Mouse (Mus musculus): ENCODE data around the gene Plod1. TPM values are rescaled to one million over a fixed set of nuclear protein-coding genes. Genes with fewer than 3 reads are reported as not detected.

Plod1 gene
- total and polyA plus RNA-seq, 2 experiments = 24.5 to 32.9 TPM

DNA sequence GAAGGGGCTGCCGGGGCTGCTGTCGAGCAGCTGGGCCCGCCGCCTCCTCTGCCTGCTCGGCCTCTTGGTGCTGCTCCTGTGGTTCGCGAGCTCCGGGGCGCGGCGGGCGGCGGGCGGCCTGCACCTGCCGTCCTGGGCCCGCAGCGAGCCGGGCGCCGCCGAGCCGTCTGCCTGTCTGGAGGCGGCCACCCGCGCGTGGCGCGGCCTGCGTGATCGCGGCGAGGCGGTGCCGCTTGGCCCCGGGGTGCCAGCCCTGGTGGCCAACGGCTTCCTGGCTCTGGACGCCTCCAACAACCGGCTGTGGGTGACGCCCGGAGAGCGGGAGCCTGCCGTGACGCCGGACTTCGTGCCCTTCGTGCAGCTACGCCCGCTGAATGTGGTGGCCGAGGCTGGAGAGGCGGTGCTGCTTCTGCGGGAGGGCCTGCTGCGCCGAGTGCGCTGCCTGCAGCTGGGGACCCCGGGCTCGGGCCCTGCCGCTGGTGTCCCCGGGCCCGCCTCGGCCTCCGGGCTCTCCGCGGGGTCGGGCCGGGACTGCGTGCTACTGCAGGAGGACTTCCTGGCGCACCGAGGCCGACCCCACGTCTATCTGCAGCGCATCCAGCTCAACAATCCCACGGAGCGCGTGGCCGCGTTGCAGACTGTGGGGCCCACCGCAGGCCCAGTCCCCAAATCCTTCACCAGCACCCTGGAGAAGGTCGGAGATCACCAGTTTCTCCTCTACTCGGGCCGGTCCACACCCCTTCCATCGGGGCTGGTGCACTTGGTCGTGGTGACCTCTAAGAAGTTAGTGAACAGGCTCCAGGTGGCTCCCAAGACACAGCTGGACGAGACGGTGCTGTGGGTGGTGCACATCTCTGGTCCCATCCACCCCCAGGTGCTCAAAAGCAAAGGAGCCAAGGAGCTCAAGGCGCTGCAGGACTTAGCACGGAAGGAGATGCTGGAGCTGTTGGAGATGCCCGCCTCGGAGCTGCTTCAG, 4.8 kb upstream of the Plod1 start:
- TF ChIP-seq POLR2A (IDR thresholded peaks at IDR 0.05; ENCODE audit: extremely low read depth, insufficient read depth, low read length) (no peak), CTCF (IDR thresholded peaks at IDR 0.05; ENCODE audit: low read depth, low read length) (no peak)
- H3K4me1 ChIP-seq (ENCODE audit: control insufficient read depth, insufficient read depth, low read length) = peaks cover 26% of the 10 kb centered on the region
- peaks cover 18% of the 10 kb centered on the region for H3K79me2 ChIP-seq (ENCODE audit: control insufficient read depth, insufficient read depth, low read length)
- H3K36me3 ChIP-seq (ENCODE audit: control insufficient read depth, insufficient read depth, low read length) = peaks cover 10% of the 10 kb centered on the region; the same call in 1 of the 2 replicates
- H3K27me3 ChIP-seq (ENCODE audit: control insufficient read depth, insufficient read depth, low read length) = no peaks in the 10 kb centered on the region
- H3K27ac ChIP-seq (replicated peaks; ENCODE audit: insufficient read depth, low read depth, low read length) = peak overlapping the region; percentile 34; the same call in 1 of the 2 replicates
- H3K4me3 ChIP-seq (ENCODE audit: insufficient read depth, low read depth, low read length) = peak overlapping the region; percentile 75
- DNase-seq (ENCODE audit: extremely low read depth, low read depth, low spot score) = peak; percentile 12
- 6% methylated on average over 85 of the region's 88 CpGs for WGBS
- H3K9ac ChIP-seq (ENCODE audit: low read depth, low read length) = peak overlapping the region; percentile 87

DNA sequence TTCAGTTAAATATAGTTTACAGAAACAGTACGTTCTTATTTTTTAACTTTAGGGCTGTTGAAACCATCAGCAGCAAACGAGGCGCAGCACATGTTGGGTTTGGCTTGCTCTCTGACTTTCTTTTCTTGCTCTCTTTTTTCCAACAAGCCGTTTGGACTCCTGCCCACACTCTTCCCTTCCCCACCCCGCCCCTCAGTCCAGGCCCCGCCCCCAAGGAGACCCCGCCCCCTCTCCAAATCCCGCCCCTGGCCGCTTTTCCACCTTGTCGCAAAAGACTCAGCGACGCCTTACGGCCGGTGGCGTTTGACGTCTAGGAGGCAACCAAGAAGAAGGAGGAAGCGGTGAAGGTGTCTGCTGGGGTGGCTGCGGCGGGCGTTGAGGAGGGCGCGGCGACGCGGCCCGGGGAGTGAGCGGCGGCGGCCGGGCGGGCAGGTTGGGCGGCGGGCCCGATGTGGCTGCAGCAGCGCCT, 4.0 kb upstream of the Plod1 start, which contains the start of gene 2510039O18Rik:
2510039O18Rik (plus strand) TSS at position 320 of the 469 bp plus-strand sequence.
- Histone ChIP-seq H3K27me3 (ENCODE audit: control insufficient read depth, insufficient read depth, low read length) (no peaks in the 10 kb centered on the region), H3K36me3 (ENCODE audit: control insufficient read depth, insufficient read depth, low read length) (peaks cover 6% of the 10 kb centered on the region; the same call in 1 of the 2 replicates), H3K27ac (replicated peaks; ENCODE audit: insufficient read depth, low read depth, low read length) (peak within 1 kb of the TSS; percentile 34; the same call in 1 of the 2 replicates), H3K79me2 (ENCODE audit: control insufficient read depth, insufficient read depth, low read length) (peaks cover 24% of the 10 kb centered on the region), H3K4me1 (ENCODE audit: control insufficient read depth, insufficient read depth, low read length) (peaks cover 26% of the 10 kb centered on the region), H3K4me3 (ENCODE audit: insufficient read depth, low read depth, low read length) (peak within 1 kb of the TSS; percentile 75), H3K9ac (ENCODE audit: low read depth, low read length) (peak within 1 kb of the TSS; percentile 87)
- 1% methylated on average over 34 of the region's 35 CpGs for WGBS
- DNase-seq (ENCODE audit: extremely low read depth, low read depth, low spot score) = peak; percentile 82
- TF ChIP-seq POLR2A (IDR thresholded peaks at IDR 0.05; ENCODE audit: extremely low read depth, insufficient read depth, low read length) (peak; percentile 67; the same call in 1 of the 2 replicates), CTCF (IDR thresholded peaks at IDR 0.05; ENCODE audit: low read depth, low read length) (no peak)

DNA sequence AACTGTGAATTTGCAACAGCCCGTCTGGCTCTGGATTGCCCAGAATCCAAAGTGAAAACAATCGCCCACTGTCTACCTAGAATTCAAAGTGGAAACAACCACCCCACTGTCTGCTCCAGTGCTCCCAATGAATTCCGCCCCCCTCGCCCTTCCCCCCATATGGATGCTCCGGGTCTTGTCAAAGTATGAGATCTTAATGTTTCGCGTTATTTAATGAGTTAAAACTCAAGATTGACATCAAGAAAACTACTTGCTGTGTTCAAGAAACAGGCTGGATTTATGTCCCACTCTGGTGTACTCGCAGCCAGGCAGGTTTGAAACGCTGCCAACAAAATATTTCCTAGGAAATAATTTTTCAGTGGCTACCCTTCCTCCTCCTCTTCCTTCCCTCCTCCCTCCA, 3.5 kb upstream of the Plod1 start:
- Histone ChIP-seq H3K4me3 (ENCODE audit: insufficient read depth, low read depth, low read length) (no peak overlapping the region), H3K4me1 (ENCODE audit: control insufficient read depth, insufficient read depth, low read length) (peaks cover 28% of the 10 kb centered on the region), H3K27me3 (ENCODE audit: control insufficient read depth, insufficient read depth, low read length) (no peaks in the 10 kb centered on the region), H3K36me3 (ENCODE audit: control insufficient read depth, insufficient read depth, low read length) (peaks cover 1% of the 10 kb centered on the region; the same call in 1 of the 2 replicates), H3K79me2 (ENCODE audit: control insufficient read depth, insufficient read depth, low read length) (peaks cover 24% of the 10 kb centered on the region), H3K9ac (ENCODE audit: low read depth, low read length) (no peak overlapping the region), H3K27ac (replicated peaks; ENCODE audit: insufficient read depth, low read depth, low read length) (no peak overlapping the region; the same call in 1 of the 2 replicates)
- TF ChIP-seq POLR2A (IDR thresholded peaks at IDR 0.05; ENCODE audit: extremely low read depth, insufficient read depth, low read length) (no peak), CTCF (IDR thresholded peaks at IDR 0.05; ENCODE audit: low read depth, low read length) (no peak)
- 43% methylated on average over 9 of the region's 9 CpGs for WGBS
- no peak for DNase-seq (ENCODE audit: extremely low read depth, low read depth, low spot score)

DNA sequence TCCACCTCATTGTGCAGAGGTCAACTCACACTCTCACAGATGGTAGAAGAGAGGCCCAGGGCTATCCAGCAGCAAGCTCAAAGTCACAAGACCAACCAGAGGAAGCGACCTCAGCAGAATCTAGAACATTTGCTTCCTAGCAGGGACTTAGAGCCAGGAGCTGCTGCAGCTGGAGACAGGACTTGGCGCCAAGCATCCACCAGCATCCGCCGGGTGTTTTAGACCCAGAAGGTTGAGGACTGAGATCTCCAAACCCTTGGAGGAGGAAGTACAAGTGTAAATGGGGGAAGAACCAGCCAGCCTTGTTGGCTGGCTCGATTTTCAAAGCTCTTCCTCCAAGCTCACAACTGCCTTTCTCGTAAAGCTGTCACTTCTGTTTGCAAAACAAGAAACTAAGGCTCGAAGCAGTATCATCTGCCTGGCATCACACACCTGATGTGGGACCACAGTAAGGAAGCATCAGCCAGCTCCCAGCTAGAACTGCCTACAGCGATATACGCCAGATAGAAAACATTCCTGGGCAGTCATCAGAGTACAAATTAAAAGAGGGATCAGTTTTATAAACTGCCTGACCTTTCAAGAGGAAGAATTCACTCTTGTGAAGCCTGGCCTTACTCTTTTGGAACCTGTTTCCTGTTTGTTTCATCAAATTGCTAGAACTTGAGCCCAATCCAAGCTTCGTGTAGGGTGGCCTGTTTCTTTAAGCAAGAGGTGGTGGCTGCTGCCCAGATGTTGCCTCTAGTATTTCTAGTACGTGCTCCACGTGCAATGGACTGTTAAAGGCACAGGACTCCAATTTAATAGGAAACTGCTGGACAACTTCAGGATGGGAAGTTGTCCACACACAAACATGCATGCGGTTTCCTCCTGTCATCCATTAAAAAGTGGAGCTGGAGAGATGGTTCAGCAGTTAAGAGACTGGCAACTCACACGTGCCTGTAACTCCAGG, 1.9 kb upstream of the Plod1 start:
- no peaks in the 10 kb centered on the region for H3K36me3 ChIP-seq (ENCODE audit: control insufficient read depth, insufficient read depth, low read length)
- peak overlapping the region; percentile 79 for H3K27ac ChIP-seq (replicated peaks; ENCODE audit: insufficient read depth, low read depth, low read length)
- peak; percentile 54 for DNase-seq (ENCODE audit: extremely low read depth, low read depth, low spot score)
- H3K27me3 ChIP-seq (ENCODE audit: control insufficient read depth, insufficient read depth, low read length) = no peaks in the 10 kb centered on the region
- no peak overlapping the region for H3K9ac ChIP-seq (ENCODE audit: low read depth, low read length)
- H3K4me1 ChIP-seq (ENCODE audit: control insufficient read depth, insufficient read depth, low read length) = peaks cover 34% of the 10 kb centered on the region
- H3K4me3 ChIP-seq (ENCODE audit: insufficient read depth, low read depth, low read length) = no peak overlapping the region
- 51% methylated on average over 14 of the region's 14 CpGs for WGBS
- peaks cover 23% of the 10 kb centered on the region for H3K79me2 ChIP-seq (ENCODE audit: control insufficient read depth, insufficient read depth, low read length)
- TF ChIP-seq CTCF (IDR thresholded peaks at IDR 0.05; ENCODE audit: low read depth, low read length) (no peak), POLR2A (IDR thresholded peaks at IDR 0.05; ENCODE audit: extremely low read depth, insufficient read depth, low read length) (no peak)

DNA sequence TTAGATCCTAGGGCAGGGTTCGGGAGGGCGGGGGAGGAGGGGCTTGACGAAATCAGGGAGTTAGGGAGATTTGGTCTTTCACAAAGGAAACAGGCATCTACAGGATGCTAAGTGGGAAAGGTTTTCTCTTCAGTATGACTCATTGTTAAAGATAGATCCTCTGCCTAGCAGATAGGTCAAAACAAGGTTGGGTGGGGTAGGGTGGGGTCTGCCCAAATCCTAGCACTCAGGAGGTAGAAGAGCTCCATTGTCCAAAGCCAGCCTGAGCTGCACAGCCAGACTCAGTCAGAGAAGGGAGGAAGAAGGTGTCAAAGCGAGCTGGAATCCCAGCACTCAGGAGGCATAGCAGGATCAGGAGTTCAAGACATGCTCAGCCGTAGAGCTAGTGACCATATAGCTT, 919 bp upstream of the Plod1 start:
- H3K27ac ChIP-seq (replicated peaks; ENCODE audit: insufficient read depth, low read depth, low read length) = peak overlapping the region; percentile 78
- H3K27me3 ChIP-seq (ENCODE audit: control insufficient read depth, insufficient read depth, low read length) = no peaks in the 10 kb centered on the region
- no peak for DNase-seq (ENCODE audit: extremely low read depth, low read depth, low spot score)
- H3K4me3 ChIP-seq (ENCODE audit: insufficient read depth, low read depth, low read length) = no peak overlapping the region
- no peak overlapping the region for H3K9ac ChIP-seq (ENCODE audit: low read depth, low read length)
- WGBS = 81% methylated on average over 5 of the region's 5 CpGs
- peaks cover 27% of the 10 kb centered on the region for H3K79me2 ChIP-seq (ENCODE audit: control insufficient read depth, insufficient read depth, low read length)
- peaks cover 26% of the 10 kb centered on the region for H3K4me1 ChIP-seq (ENCODE audit: control insufficient read depth, insufficient read depth, low read length)
- TF ChIP-seq POLR2A (IDR thresholded peaks at IDR 0.05; ENCODE audit: extremely low read depth, insufficient read depth, low read length) = no peak
- no peaks in the 10 kb centered on the region for H3K36me3 ChIP-seq (ENCODE audit: control insufficient read depth, insufficient read depth, low read length)
